Mouse (Mus musculus) forebrain, embryonic 10.5 days (tissue): ENCODE measurements around the gene Col2a1. TPM values are rescaled to one million over a fixed set of nuclear protein-coding genes. Genes with fewer than 3 reads are reported as not detected.

Experiments
- DNase-seq: peaks from one replicate; pipeline ENCODE4 v3.0.0-alpha.2; 2017; ENCODE audit warnings: low spot score; ENCODE audit errors: extremely low spot score
- H3K27ac ChIP-seq: fragments of 300-500 bp; sonication (generic); 2 replicates; pipeline ENCODE4 v1.5.1; 2016; ENCODE audit warnings: mild to moderate bottlenecking
- H3K27me3 ChIP-seq: fragments of 300-500 bp; sonication (generic); 2 replicates; pipeline ENCODE4 v1.6.1; 2016; ENCODE audit warnings: mild to moderate bottlenecking; ENCODE audit not compliant: poor library complexity, severe bottlenecking
- H3K36me3 ChIP-seq: fragments of 300-500 bp; sonication (generic); replicated peaks from 2 replicates; pipeline ENCODE4 v1.6.1; 2016; ENCODE audit warnings: mild to moderate bottlenecking, moderate library complexity
- H3K4me1 ChIP-seq: fragments of 300-500 bp; sonication (generic); 2 replicates; pipeline ENCODE4 v1.6.1; 2016
- H3K4me3 ChIP-seq: fragments of 300-500 bp; sonication (generic); 2 replicates; pipeline ENCODE4 v1.5.1; 2016; ENCODE audit warnings: mild to moderate bottlenecking, moderate library complexity
- H3K9me3 ChIP-seq: fragments of 300-500 bp; sonication (generic); 2 replicates; pipeline ENCODE4 v1.6.1; 2016; ENCODE audit warnings: mild to moderate bottlenecking, moderate library complexity
- WGBS: fragments of 180-500 bp; shearing (Covaris S2); methylation state at CpG from one replicate; pipeline ENCODE4 v1.1.7; 2016; 5-methylcytosine and 5-hydroxymethylcytosine counted together
- polyA plus RNA-seq: library from polyadenylated mRNA; unstranded; fragments of >200 nt; fragmentation: Nextera tagmentation; extraction: Ambion mirVana; gene quantifications from 2 replicates; pipeline ENCODE4 v1.2.1, GENCODE M21; 2016

Gene Col2a1
- polyA plus RNA-seq, 1 experiment from 2014 or later = 183 TPM

- 15% methylated on average over 16 of the region's 16 CpGs for WGBS
- peaks cover 45% of the 10 kb centered on the region for H3K4me1 ChIP-seq
- peaks cover 25% of the 10 kb centered on the region for H3K27me3 ChIP-seq
- DNase-seq = peak; percentile 80
- peak overlapping the region; percentile 63 for H3K27ac ChIP-seq
- H3K36me3 ChIP-seq = no peaks in the 10 kb centered on the region
- H3K4me3 ChIP-seq = no peak overlapping the region
- no peaks in the 10 kb centered on the region for H3K9me3 ChIP-seq
Measured at GRCm38 (mm10) chr15:97952137-97952888, 52.2 kb downstream of the Col2a1 start.

GRCm38 (mm10) chr15:97950240-97950639 is 54.3 kb downstream of the Col2a1 start:
- H3K4me1 ChIP-seq = peaks cover 32% of the 10 kb centered on the region
- peaks cover 25% of the 10 kb centered on the region for H3K27me3 ChIP-seq
- H3K9me3 ChIP-seq = no peaks in the 10 kb centered on the region
- no peak overlapping the region for H3K27ac ChIP-seq
- H3K36me3 ChIP-seq = no peaks in the 10 kb centered on the region
- WGBS = 82% methylated on average over 7 of the region's 7 CpGs
- no peak for DNase-seq
- no peak overlapping the region for H3K4me3 ChIP-seq

- 88% methylated on average over 3 of the region's 3 CpGs for WGBS
- Histone ChIP-seq H3K27ac (peak overlapping the region; percentile 70), H3K4me3 (no peak overlapping the region), H3K4me1 (peaks cover 26% of the 10 kb centered on the region), H3K9me3 (no peaks in the 10 kb centered on the region), H3K27me3 (peaks cover 25% of the 10 kb centered on the region), H3K36me3 (no peaks in the 10 kb centered on the region)
- no peak for DNase-seq
Measured at GRCm38 (mm10) chr15:97949706-97950105, 54.8 kb downstream of the Col2a1 start.

- Histone ChIP-seq H3K27me3 (peaks cover 22% of the 10 kb centered on the region), H3K4me3 (no peak overlapping the region), H3K27ac (peak overlapping the region; percentile 70), H3K4me1 (peaks cover 26% of the 10 kb centered on the region), H3K9me3 (no peaks in the 10 kb centered on the region), H3K36me3 (no peaks in the 10 kb centered on the region)
- DNase-seq = no peak
- WGBS = 27% methylated on average over 7 of the region's 7 CpGs
Measured at GRCm38 (mm10) chr15:97948720-97949119, 55.8 kb downstream of the Col2a1 start.

GRCm38 (mm10) chr15:97945656-97946315 is 58.7 kb downstream of the Col2a1 start:
- no peak overlapping the region for H3K27ac ChIP-seq
- no peaks in the 10 kb centered on the region for H3K9me3 ChIP-seq
- no peaks in the 10 kb centered on the region; the same call in 1 of the 2 replicates for H3K27me3 ChIP-seq
- 85% methylated on average over 11 of the region's 11 CpGs for WGBS
- no peaks in the 10 kb centered on the region for H3K36me3 ChIP-seq
- peaks cover 12% of the 10 kb centered on the region for H3K4me1 ChIP-seq
- no peak for DNase-seq
- H3K4me3 ChIP-seq = no peak overlapping the region

GRCm38 (mm10) chr15:97944919-97945574 is 59.4 kb downstream of the Col2a1 start:
- no peaks in the 10 kb centered on the region; the same call in 1 of the 2 replicates for H3K27me3 ChIP-seq
- DNase-seq = no peak
- no peak overlapping the region for H3K4me3 ChIP-seq
- 76% methylated on average over 11 of the region's 11 CpGs for WGBS
- peaks cover 12% of the 10 kb centered on the region for H3K4me1 ChIP-seq
- no peaks in the 10 kb centered on the region for H3K9me3 ChIP-seq
- no peak overlapping the region for H3K27ac ChIP-seq
- H3K36me3 ChIP-seq = no peaks in the 10 kb centered on the region

- Histone ChIP-seq H3K27me3 (no peaks in the 10 kb centered on the region), H3K36me3 (no peaks in the 10 kb centered on the region), H3K4me1 (peaks cover 6% of the 10 kb centered on the region), H3K9me3 (no peaks in the 10 kb centered on the region), H3K4me3 (no peak overlapping the region), H3K27ac (no peak overlapping the region)
- no peak for DNase-seq
- 87% methylated on average over 8 of the region's 8 CpGs for WGBS
Measured at GRCm38 (mm10) chr15:97943356-97943755, 61.1 kb downstream of the Col2a1 start.

GRCm38 (mm10) chr15:97942538-97942937 is 62.0 kb downstream of the Col2a1 start:
- WGBS = 90% methylated on average over 8 of the region's 8 CpGs
- no peak for DNase-seq
- peaks cover 7% of the 10 kb centered on the region for H3K4me1 ChIP-seq
- H3K27me3 ChIP-seq = no peaks in the 10 kb centered on the region
- no peaks in the 10 kb centered on the region for H3K36me3 ChIP-seq
- H3K4me3 ChIP-seq = no peak overlapping the region
- no peak overlapping the region for H3K27ac ChIP-seq
- H3K9me3 ChIP-seq = no peaks in the 10 kb centered on the region

- Histone ChIP-seq H3K4me3 (no peak overlapping the region), H3K27ac (no peak overlapping the region), H3K36me3 (no peaks in the 10 kb centered on the region), H3K9me3 (no peaks in the 10 kb centered on the region), H3K4me1 (peaks cover 7% of the 10 kb centered on the region), H3K27me3 (no peaks in the 10 kb centered on the region)
- no peak for DNase-seq
- 97% methylated on average over 2 of the region's 2 CpGs for WGBS
Measured at GRCm38 (mm10) chr15:97941306-97941705, 63.2 kb downstream of the Col2a1 start.

GRCm38 (mm10) chr15:97940088-97940487 is 64.4 kb downstream of the Col2a1 start:
- H3K4me1 ChIP-seq = peaks cover 7% of the 10 kb centered on the region
- 88% methylated on average over 2 of the region's 2 CpGs for WGBS
- no peak for DNase-seq
- H3K27ac ChIP-seq = no peak overlapping the region
- no peaks in the 10 kb centered on the region for H3K36me3 ChIP-seq
- H3K27me3 ChIP-seq = no peaks in the 10 kb centered on the region
- H3K9me3 ChIP-seq = no peaks in the 10 kb centered on the region
- H3K4me3 ChIP-seq = no peak overlapping the region

- WGBS = 64% methylated on average over 6 of the region's 6 CpGs
- H3K9me3 ChIP-seq = no peaks in the 10 kb centered on the region
- H3K36me3 ChIP-seq = no peaks in the 10 kb centered on the region
- DNase-seq = no peak
- 0 out of 2 replicates have a peak overlapping the region, but pooled peaks have one; percentile 1 for H3K27ac ChIP-seq
- H3K4me3 ChIP-seq = no peak overlapping the region
- peaks cover 7% of the 10 kb centered on the region for H3K4me1 ChIP-seq
- no peaks in the 10 kb centered on the region for H3K27me3 ChIP-seq
Measured at GRCm38 (mm10) chr15:97938580-97938979, 65.9 kb downstream of the Col2a1 start.

- no peaks in the 10 kb centered on the region for H3K27me3 ChIP-seq
- no peaks in the 10 kb centered on the region for H3K4me1 ChIP-seq
- no peak for DNase-seq
- H3K27ac ChIP-seq = no peak overlapping the region
- no peaks in the 10 kb centered on the region for H3K36me3 ChIP-seq
- H3K4me3 ChIP-seq = no peak overlapping the region
- H3K9me3 ChIP-seq = no peaks in the 10 kb centered on the region
- 88% methylated on average over 12 of the region's 12 CpGs for WGBS
Measured at GRCm38 (mm10) chr15:97932441-97932840, 72.1 kb downstream of the Col2a1 start.
